In genomic region chr2:38539677-38540076, GRCm38 (mm10) we compare ENCODE assay signal across 11 mouse cellular contexts. TPM values are rescaled to one million over a fixed set of nuclear protein-coding genes. Genes with fewer than 3 reads are reported as not detected.
DNase-seq lines count a peak whose midpoint lies in the region; ATAC-seq and TF ChIP-seq lines count a peak whose summit lies in the region.
"Had no signal": no experiment of that assay in that cellular context is flagged by ENCODE, and none has a peak within 500 bp of the region (broad histone marks: within the 10 kb centered on the region; RNA-seq: fewer than 3 reads in every experiment).

No protein-coding gene starts in this region.

- TF ChIP-seq CTCF in gastrocnemius, adult 2 months (IDR thresholded peaks at IDR 0.05) = no peak

- H3K9me3 ChIP-seq in hindbrain, embryonic 16.5 days (ENCODE audit: control insufficient read depth, low read length) = no peaks in the 10 kb centered on the region
- H3K9me3 ChIP-seq: megakaryocyte, embryonic 14.5 days had no signal

- 47% methylated on average over 9 of the region's 9 CpGs for WGBS in hindbrain, embryonic 16.5 days

- peak overlapping the region; percentile 8; the same call in 1 of the 2 replicates for H3K27ac ChIP-seq in gastrocnemius, adult 2 months
- no peak overlapping the region for H3K27ac ChIP-seq in hindbrain, embryonic 16.5 days (ENCODE audit: low read depth, low read length)
- H3K27ac ChIP-seq: liver, embryonic 14.5 days had no signal

- H3K36me3 ChIP-seq in hindbrain, embryonic 16.5 days (ENCODE audit: control insufficient read depth, insufficient read depth, low read length) = no peaks in the 10 kb centered on the region

- intact Hi-C loops in gastrocnemius, adult 2 months (cut with DNase I) = no loop called here

- H3K9ac ChIP-seq in hindbrain, embryonic 16.5 days (ENCODE audit: low read depth, low read length) = no peak overlapping the region
- H3K9ac ChIP-seq: liver, embryonic 14.5 days had no signal

- no peaks in the 10 kb centered on the region for H3K27me3 ChIP-seq in hindbrain, embryonic 16.5 days (replicated peaks; ENCODE audit: control insufficient read depth, insufficient read depth, low read length)

- H3K4me1 ChIP-seq in hindbrain, embryonic 16.5 days (ENCODE audit: control insufficient read depth, insufficient read depth, low read depth, low read length) = peaks cover 22% of the 10 kb centered on the region

- H3K4me2 ChIP-seq in hindbrain, embryonic 16.5 days (ENCODE audit: low read length) = no peak overlapping the region

- H3K4me3 ChIP-seq in gastrocnemius, adult 2 months = no peak overlapping the region
- H3K4me3 ChIP-seq in hindbrain, embryonic 16.5 days (ENCODE audit: low read length) = no peak overlapping the region
- H3K4me3 ChIP-seq: megakaryocyte, embryonic 14.5 days had no signal

- no peak for DNase-seq in gastrocnemius, adult 2 months
- no peak for DNase-seq in gastrocnemius, postnatal 10 days
- DNase-seq in brain, adult 2 months (ENCODE audit: low read depth, low spot score) = peak; percentile 94
- DNase-seq in cerebellum, postnatal 4 days (ENCODE audit: low spot score in 2 of 2) = peak; percentile 33 to 84
- DNase-seq in adrenal gland, postnatal 25 days = no peak
- no peak for DNase-seq in right cerebral cortex, adult 18-20 months
- DNase-seq in urinary bladder, postnatal 14 days (ENCODE audit: low spot score) = no peak
- DNase-seq: heart, postnatal 14 days had no signal

- peak; percentile 75 for ATAC-seq in hindbrain, embryonic 16.5 days

RNA-seq across cellular contexts. Expression of gene Nek6, which starts 28.2 kb away (rescaled TPM):
- 10 to 100 TPM in 1 of 2 experiments, 1 to 10 TPM in 1; 4.9 to 10.7 TPM for total RNA-seq in gastrocnemius, adult 2 months (2021)
- total RNA-seq in gastrocnemius, postnatal 10 days (2021) = 10 to 100 TPM; 17.2 to 17.5 TPM
- 65.4 and 72.4 TPM in 2 replicates for polyA plus RNA-seq in hindbrain, embryonic 16.5 days (2015; fragmentation: Nextera tagmentation; extraction: Ambion mirVana)
- 11.7 and 13.2 TPM in 2 replicates for total RNA-seq in adrenal gland, postnatal 25 days (2021)

Comparison
In these comparisons a context has a peak if more than half of its experiments do, and no peak if none do; other contexts are left out.
1. DNase-seq: peak in brain, adult 2 months (single experiment) and cerebellum, postnatal 4 days (2 of 2); none in gastrocnemius, adult 2 months (single experiment), gastrocnemius, postnatal 10 days (single experiment), adrenal gland, postnatal 25 days (single experiment), right cerebral cortex, adult 18-20 months (single experiment) and urinary bladder, postnatal 14 days (single experiment).